Mouse (Mus musculus) lung, embryonic 14.5 days (tissue): ENCODE data around the gene Ago3. TPM values are rescaled to one million over a fixed set of nuclear protein-coding genes. Genes with fewer than 3 reads are reported as not detected.

Experiments
- ATAC-seq: fragments of 200-750 bp; cut with Nextera tagmentation; 2 replicates; pipeline ENCODE4 v1.8.0; 2017; ENCODE audit warnings: mild to moderate bottlenecking, moderate TSS enrichment, moderate library complexity; ENCODE audit not compliant: insufficient read depth
- DNase-seq: peaks from one replicate; pipeline ENCODE4 v3.0.0-alpha.2; 2015
- H3K27ac ChIP-seq: fragments of 300-500 bp; sonication (generic); 2 replicates; pipeline ENCODE4 v1.5.1; 2014; ENCODE audit warnings: low read depth, mild to moderate bottlenecking, moderate library complexity
- H3K27me3 ChIP-seq: fragments of 300-500 bp; sonication (generic); 2 replicates; pipeline ENCODE4 v1.6.1; 2014; ENCODE audit warnings: low read length, control low read depth; ENCODE audit not compliant: insufficient read depth
- H3K36me3 ChIP-seq: fragments of 300-500 bp; sonication (generic); 2 replicates; pipeline ENCODE4 v1.6.1; 2014; ENCODE audit warnings: control low read depth; ENCODE audit not compliant: insufficient read depth
- H3K4me1 ChIP-seq: fragments of 300-500 bp; sonication (generic); 2 replicates; pipeline ENCODE4 v1.6.1; 2014; ENCODE audit warnings: antibody characterized with exemption, control low read depth; ENCODE audit not compliant: insufficient read depth
- H3K4me2 ChIP-seq: fragments of 300-500 bp; sonication (generic); 2 replicates; pipeline ENCODE4 v1.6.1; 2014; ENCODE audit warnings: mild to moderate bottlenecking
- H3K4me3 ChIP-seq: fragments of 300-500 bp; sonication (generic); 2 replicates; pipeline ENCODE4 v1.5.1; 2014; ENCODE audit warnings: low read depth, low read length
- H3K9ac ChIP-seq: fragments of 300-500 bp; sonication (generic); 2 replicates; pipeline ENCODE4 v1.6.1; 2014
- H3K9me3 ChIP-seq: fragments of 300-500 bp; sonication (generic); 2 replicates; pipeline ENCODE4 v1.6.1; 2016; ENCODE audit warnings: low read depth, low read length, control low read depth
- CTCF ChIP-seq: IDR thresholded peaks from 2 replicates; pipeline ENCODE4 v1.5.1; 2016; ENCODE audit warnings: antibody characterized with exemption, low read depth
- whole genome bisulfite sequencing: fragments of 180-500 bp; shearing (Covaris S2); extraction: QIAGEN DNeasy Blood & Tissue Kit; methylation state at CpG from one replicate; pipeline ENCODE4 v1.1.7; 2014; 5-methylcytosine and 5-hydroxymethylcytosine counted together
- polyA plus RNA-seq: library from polyadenylated mRNA; unstranded; fragments of >200 nt; fragmentation: Nextera tagmentation; extraction: Ambion mirVana; gene quantifications from 2 replicates; pipeline ENCODE4 v1.2.1, GENCODE M21; 2014

Ago3 gene
- polyA plus RNA-seq, 1 experiment from 2014 or later = 19.5 TPM

DNA sequence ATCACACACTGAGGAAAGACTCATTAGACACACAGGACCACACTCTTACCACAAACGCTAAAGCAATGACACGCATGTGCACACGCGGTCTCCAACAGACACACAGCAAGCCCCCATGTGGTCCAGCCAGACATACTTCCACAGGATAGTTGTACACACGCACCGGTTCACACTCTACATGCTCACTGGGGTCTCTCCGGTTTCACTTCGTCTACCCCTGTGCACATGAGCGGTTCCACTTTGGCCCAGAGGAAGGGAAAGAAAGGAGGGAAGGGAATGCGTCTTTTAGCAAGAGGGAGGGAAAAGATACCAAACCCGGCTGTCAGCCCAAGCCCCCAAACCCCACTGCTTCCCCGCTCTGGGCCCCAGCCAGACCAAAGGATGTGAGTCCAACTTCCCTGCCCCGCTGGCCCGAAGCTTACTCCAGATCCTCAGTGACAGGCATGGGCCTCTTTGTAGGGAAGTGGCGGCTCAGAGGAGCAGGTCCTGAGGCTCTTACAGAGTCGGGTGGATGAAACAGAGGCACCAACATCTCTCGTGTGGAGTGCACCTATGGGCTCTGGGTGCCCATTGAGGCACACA is 141.2 kb downstream of the Ago3 start:
- DNase-seq = peak; percentile 50
- Histone ChIP-seq H3K27me3 (peaks cover 38% of the 10 kb centered on the region), H3K27ac (no peak overlapping the region), H3K36me3 (no peaks in the 10 kb centered on the region), H3K9ac (no peak overlapping the region), H3K4me1 (peaks cover 4% of the 10 kb centered on the region), H3K4me3 (no peak overlapping the region), H3K9me3 (no peaks in the 10 kb centered on the region), H3K4me2 (peak overlapping the region; percentile 73)
- WGBS = 37% methylated on average over 17 of the region's 17 CpGs
- peak; percentile 7; the same call in 1 of the 2 replicates for ATAC-seq
- TF ChIP-seq CTCF = no peak

DNA sequence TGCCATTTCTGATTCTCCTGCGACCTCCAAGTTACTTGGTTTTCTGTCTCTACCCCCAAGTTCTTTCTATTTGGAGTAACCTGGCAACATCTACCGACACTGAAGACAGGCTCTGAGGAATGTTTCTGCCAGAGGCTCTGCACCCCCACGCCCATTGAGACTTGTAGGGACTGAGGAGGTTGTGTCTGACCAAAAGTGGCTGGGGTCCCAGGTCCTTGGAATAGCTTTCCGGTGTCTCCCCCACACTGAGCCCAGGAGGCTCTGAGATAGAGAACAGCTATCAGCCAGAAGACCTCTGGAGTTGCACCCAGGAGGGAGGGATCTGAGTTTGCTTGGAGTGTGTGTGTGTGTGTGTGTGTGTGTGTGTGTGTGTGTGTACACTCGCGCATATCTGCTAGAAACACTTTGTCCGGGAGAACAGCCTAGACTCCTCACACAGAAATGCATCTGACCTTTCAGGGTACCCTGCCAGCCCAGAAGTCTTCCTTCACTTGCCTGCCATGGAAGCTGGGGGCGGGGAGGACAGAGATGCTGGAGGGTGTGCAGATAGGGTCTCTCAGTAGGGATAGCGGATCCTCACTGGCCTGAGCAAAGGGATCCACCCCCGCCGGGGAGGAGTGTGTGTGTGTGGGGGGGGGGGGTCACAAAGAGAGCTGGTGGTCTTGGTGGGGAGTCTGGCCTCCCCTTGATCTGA is 141.9 kb downstream of the Ago3 start:
- Histone ChIP-seq H3K27me3 (peaks cover 38% of the 10 kb centered on the region), H3K9ac (no peak overlapping the region), H3K27ac (no peak overlapping the region), H3K4me1 (peaks cover 4% of the 10 kb centered on the region), H3K36me3 (no peaks in the 10 kb centered on the region), H3K4me3 (peak overlapping the region; percentile 44), H3K4me2 (peak overlapping the region; percentile 73), H3K9me3 (no peaks in the 10 kb centered on the region)
- DNase-seq (peak; percentile 54), ATAC-seq (peak; percentile 60; the same call in 1 of the 2 replicates)
- 24% methylated on average over 11 of the region's 11 CpGs for WGBS
- no peak for TF ChIP-seq CTCF

DNA sequence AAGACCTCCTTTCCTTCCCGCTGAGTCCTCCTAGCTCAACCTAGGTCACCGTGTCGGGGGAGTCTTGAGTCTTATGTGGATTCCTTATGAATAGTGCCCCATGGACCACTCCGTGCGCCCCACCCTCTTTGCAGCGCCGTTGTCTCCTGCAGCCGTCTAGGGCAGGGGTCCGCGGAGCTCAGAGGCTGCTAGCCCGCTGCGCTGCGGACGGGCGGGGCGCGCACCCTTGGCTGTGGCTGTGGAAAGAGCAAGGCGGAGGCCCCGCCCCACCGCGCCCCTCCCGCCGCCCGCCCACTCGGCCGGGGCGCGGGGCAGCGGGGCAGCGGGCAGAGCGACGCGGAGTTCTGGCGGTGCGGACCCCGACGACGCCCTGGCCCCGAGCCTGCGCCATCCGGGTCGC is 142.9 kb downstream of the Ago3 start, which contains the start of gene Col8a2:
Gene Col8a2, plus strand, starts transcription at position 302 of the 400 bp plus-strand sequence.
- TF ChIP-seq CTCF = no peak
- no peak within 1 kb of the TSS for H3K27ac ChIP-seq
- peak within 1 kb of the TSS; percentile 51 for H3K9ac ChIP-seq
- peak within 1 kb of the TSS; percentile 73 for H3K4me2 ChIP-seq
- peaks cover 38% of the 10 kb centered on the region for H3K27me3 ChIP-seq
- H3K4me3 ChIP-seq = peak within 1 kb of the TSS; percentile 44
- ATAC-seq (peak; percentile 62), DNase-seq (peak; percentile 59)
- H3K36me3 ChIP-seq = no peaks in the 10 kb centered on the region
- H3K4me1 ChIP-seq = peaks cover 4% of the 10 kb centered on the region
- H3K9me3 ChIP-seq = no peaks in the 10 kb centered on the region
- 2% methylated on average over 36 of the region's 42 CpGs for WGBS

DNA sequence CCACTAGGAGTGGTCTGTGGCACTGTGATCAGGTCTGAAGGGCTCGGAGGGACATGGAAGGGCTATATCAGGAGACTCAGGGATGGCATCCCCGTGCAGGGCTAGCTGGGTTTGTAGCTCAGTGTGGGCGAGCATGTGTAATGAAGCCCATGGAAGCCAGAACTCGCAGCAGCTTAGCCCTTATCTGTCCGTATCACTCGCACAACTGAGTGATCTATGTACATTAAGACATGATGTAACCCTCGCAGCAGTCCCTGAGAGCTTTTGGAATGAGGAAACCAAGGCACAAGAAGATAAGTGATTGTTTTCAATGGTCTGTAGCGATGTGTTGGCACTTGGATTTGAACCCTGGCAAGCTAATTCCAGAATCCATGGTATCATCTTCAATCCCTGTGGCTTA is 145.8 kb downstream of the Ago3 start:
- no peak for ATAC-seq
- no peaks in the 10 kb centered on the region for H3K9me3 ChIP-seq
- no peak overlapping the region for H3K4me3 ChIP-seq
- H3K4me2 ChIP-seq = no peak overlapping the region
- no peaks in the 10 kb centered on the region for H3K36me3 ChIP-seq
- H3K27me3 ChIP-seq = peaks cover 38% of the 10 kb centered on the region
- TF ChIP-seq CTCF = no peak
- H3K9ac ChIP-seq = no peak overlapping the region
- H3K27ac ChIP-seq = no peak overlapping the region
- no peak for DNase-seq
- H3K4me1 ChIP-seq = peaks cover 4% of the 10 kb centered on the region
- WGBS = 79% methylated on average over 8 of the region's 8 CpGs

DNA sequence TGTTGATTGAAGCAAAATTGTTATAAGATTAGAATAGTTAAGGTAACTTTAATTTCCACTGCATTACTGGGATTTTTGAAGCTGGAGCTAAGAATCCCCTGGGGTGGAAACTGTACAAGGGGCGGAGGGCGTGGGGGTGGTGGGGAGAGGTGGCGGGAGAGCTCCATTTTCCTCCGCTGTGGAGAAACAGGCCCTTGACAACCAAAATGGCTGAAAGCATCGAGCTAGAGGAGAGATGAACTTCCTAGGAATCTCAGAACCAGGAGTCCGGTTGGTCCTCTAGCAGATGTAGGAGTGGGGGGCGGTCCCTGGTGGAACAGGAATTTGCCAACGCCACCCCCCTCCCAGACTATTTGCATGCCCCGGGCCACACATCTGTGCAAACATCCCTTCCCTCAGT is 147.7 kb downstream of the Ago3 start:
- TF ChIP-seq CTCF = no peak
- no peak overlapping the region for H3K27ac ChIP-seq
- no peak overlapping the region for H3K4me2 ChIP-seq
- H3K9ac ChIP-seq = no peak overlapping the region
- DNase-seq (no peak), ATAC-seq (no peak)
- H3K27me3 ChIP-seq = peaks cover 20% of the 10 kb centered on the region
- no peaks in the 10 kb centered on the region for H3K36me3 ChIP-seq
- 55% methylated on average over 9 of the region's 9 CpGs for WGBS
- no peak overlapping the region for H3K4me3 ChIP-seq
- H3K9me3 ChIP-seq = no peaks in the 10 kb centered on the region
- peaks cover under 1% of the 10 kb centered on the region; the same call in 1 of the 2 replicates for H3K4me1 ChIP-seq

Other genes starting within 250 kb of the Ago3 start
- gene Thrap3, start 226.8 kb downstream of the Ago3 start, polyA plus RNA-seq = 262 and 268 TPM in 2 replicates
- 50.7 and 61.1 TPM in 2 replicates for gene Map7d1, start 173.2 kb downstream of the Ago3 start, polyA plus RNA-seq
- gene Trappc3, start 167.2 kb downstream of the Ago3 start, polyA plus RNA-seq = 26.7 and 28.9 TPM in 2 replicates
- 4.0 and 5.2 TPM in 2 replicates for gene Col8a2, start 142.8 kb downstream of the Ago3 start, polyA plus RNA-seq
- 52.8 and 56.8 TPM in 2 replicates for gene Adprhl2, start 107.9 kb downstream of the Ago3 start, polyA plus RNA-seq
- 1.3 and 2.5 TPM in 2 replicates for gene Tekt2, start 103.9 kb downstream of the Ago3 start, polyA plus RNA-seq
- 10.7 and 11.6 TPM in 2 replicates for gene Ago1, start 39.0 kb upstream of the Ago3 start, polyA plus RNA-seq
- 2.9 and 3.5 TPM in 2 replicates for gene Ago4, start 103.9 kb upstream of the Ago3 start, polyA plus RNA-seq
- gene Clspn, start 127.4 kb upstream of the Ago3 start, polyA plus RNA-seq = 52.6 and 54.3 TPM in 2 replicates
- gene 5730409E04Rik, start 180.3 kb upstream of the Ago3 start, polyA plus RNA-seq = 2.7 and 3.2 TPM in 2 replicates
- 510 and 528 TPM in 2 replicates for gene Psmb2, start 248.1 kb upstream of the Ago3 start, polyA plus RNA-seq